Mouse (Mus musculus) forebrain, postnatal 0 days (tissue): ENCODE data around the gene Rps6ka1. TPM values are rescaled to one million over a fixed set of nuclear protein-coding genes. Genes with fewer than 3 reads are reported as not detected.

Experiments used
- ATAC-seq: fragments of 200-750 bp; cut with Nextera tagmentation; 2 replicates; pipeline ENCODE4 v1.8.0; 2017; ENCODE audit warnings: mild to moderate bottlenecking, moderate library complexity
- DNase-seq: peaks from one replicate; pipeline ENCODE4 v3.0.0-alpha.2; 2015
- H3K27ac ChIP-seq: fragments of 300-500 bp; sonication (generic); 2 replicates; pipeline ENCODE4 v1.5.1; 2014; ENCODE audit warnings: low read depth, mild to moderate bottlenecking, antibody characterized with exemption, low read length, moderate library complexity, mixed read lengths
- H3K27me3 ChIP-seq: fragments of 300-500 bp; sonication (generic); 2 replicates; pipeline ENCODE4 v1.6.1; 2014; ENCODE audit warnings: mild to moderate bottlenecking, low read length, mixed read lengths; ENCODE audit not compliant: insufficient read depth
- H3K36me3 ChIP-seq: fragments of 300-500 bp; sonication (generic); 2 replicates; pipeline ENCODE4 v1.6.1; 2014; ENCODE audit warnings: mild to moderate bottlenecking, moderate library complexity; ENCODE audit not compliant: insufficient read depth
- H3K4me1 ChIP-seq: fragments of 300-500 bp; sonication (generic); 2 replicates; pipeline ENCODE4 v1.6.1; 2014; ENCODE audit warnings: antibody characterized with exemption; ENCODE audit not compliant: insufficient read depth
- H3K4me2 ChIP-seq: fragments of 300-500 bp; sonication (generic); 2 replicates; pipeline ENCODE4 v1.6.1; 2014; ENCODE audit warnings: low read depth, mild to moderate bottlenecking, moderate library complexity
- H3K4me3 ChIP-seq: fragments of 300-500 bp; sonication (generic); 2 replicates; pipeline ENCODE4 v1.5.1; 2014; ENCODE audit warnings: low read depth, low read length, mixed read lengths
- H3K9ac ChIP-seq: fragments of 300-500 bp; sonication (generic); 2 replicates; pipeline ENCODE4 v1.6.1; 2014; ENCODE audit warnings: mild to moderate bottlenecking
- H3K9me3 ChIP-seq: fragments of 300-500 bp; sonication (generic); 2 replicates; pipeline ENCODE4 v1.6.1; 2016; ENCODE audit warnings: low read length
- CTCF ChIP-seq: sonication (generic); IDR thresholded peaks from 2 replicates; pipeline ENCODE4 v1.5.1; 2016; ENCODE audit warnings: antibody characterized with exemption, control low read depth, low read depth
- WGBS: fragments of 180-500 bp; shearing (Covaris S2); extraction: QIAGEN DNeasy Blood & Tissue Kit; methylation state at CpG from one replicate; pipeline ENCODE4 v1.1.7; 2014; 5-methylcytosine and 5-hydroxymethylcytosine counted together
- polyA plus RNA-seq: library from polyadenylated mRNA; unstranded; fragments of >200 nt; fragmentation: Nextera tagmentation; extraction: Ambion mirVana; gene quantifications from 2 replicates; pipeline ENCODE4 v1.2.1, GENCODE M21; 2015
- total RNA-seq: library from RNA; depleted of rRNA; stranded (reverse); fragments of >200 nt; gene quantifications from 2 replicates; pipeline ENCODE4 v1.2.3, GENCODE M21; 2014

The Rps6ka1 gene
- total and polyA plus RNA-seq, 2 experiments from 2014 or later, result 19.4 to 21.4 TPM

DNA sequence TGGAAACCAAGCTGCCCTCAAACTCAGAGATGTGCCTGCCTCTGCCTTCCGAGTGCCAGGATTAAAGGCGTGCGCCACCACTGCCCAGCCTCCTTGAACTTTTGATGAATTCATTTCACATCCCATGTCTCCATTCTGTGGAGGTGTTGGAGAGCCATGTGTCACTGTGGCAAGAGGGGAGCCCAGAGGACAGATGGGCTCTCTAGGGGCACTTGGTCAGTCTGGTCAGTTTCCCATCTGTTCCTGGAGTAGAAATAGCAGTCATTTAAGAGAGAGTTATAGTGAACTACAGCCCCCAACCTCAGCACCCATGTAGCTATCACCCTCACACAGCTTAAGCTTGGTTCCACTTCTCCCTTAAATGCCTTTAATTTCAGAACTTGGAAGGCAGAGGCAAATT, 8.4 kb upstream of the Rps6ka1 start:
- Histone ChIP-seq H3K36me3 (no peaks in the 10 kb centered on the region), H3K27me3 (no peaks in the 10 kb centered on the region), H3K27ac (no peak overlapping the region), H3K9me3 (no peaks in the 10 kb centered on the region), H3K9ac (no peak overlapping the region), H3K4me1 (no peaks in the 10 kb centered on the region), H3K4me3 (no peak overlapping the region), H3K4me2 (no peak overlapping the region)
- DNase-seq (no peak), ATAC-seq (no peak)
- no peak for TF ChIP-seq CTCF
- 95% methylated on average over 3 of the region's 3 CpGs for WGBS

DNA sequence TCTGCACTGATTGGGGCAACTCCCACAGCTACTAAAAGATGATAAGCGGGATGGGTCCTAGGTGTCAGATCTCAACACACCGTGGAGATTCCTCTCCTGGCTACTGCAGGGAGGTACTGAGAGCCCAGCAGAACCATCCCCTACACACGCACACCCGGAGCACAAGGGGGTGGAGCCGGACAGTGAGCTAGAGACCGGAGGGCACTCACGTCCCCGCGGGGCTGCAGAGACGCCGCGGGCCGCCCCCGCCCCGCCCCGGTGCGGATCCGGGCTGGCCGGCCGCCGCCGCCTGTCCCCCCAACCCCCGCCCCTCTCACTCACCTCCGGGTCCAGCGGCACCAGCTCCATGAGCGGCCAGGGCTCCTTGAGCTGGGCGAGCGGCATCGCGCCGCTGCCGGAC, 348 bp downstream of the Rps6ka1 start:
- no peaks in the 10 kb centered on the region for H3K9me3 ChIP-seq
- peak overlapping the region; percentile 57; the same call in 1 of the 2 replicates for H3K27ac ChIP-seq
- DNase-seq (no peak), ATAC-seq (peak; percentile 47)
- WGBS, result under 1% methylated on average over 30 of the region's 32 CpGs
- TF ChIP-seq CTCF, result no peak
- 0 out of 2 replicates have a peak, but pooled peaks cover 4% of the 10 kb centered on the region for H3K4me1 ChIP-seq
- peak overlapping the region; percentile 77 for H3K4me3 ChIP-seq
- H3K9ac ChIP-seq, result peak overlapping the region; percentile 81
- H3K4me2 ChIP-seq, result peak overlapping the region; percentile 99
- no peaks in the 10 kb centered on the region for H3K36me3 ChIP-seq
- no peaks in the 10 kb centered on the region for H3K27me3 ChIP-seq

DNA sequence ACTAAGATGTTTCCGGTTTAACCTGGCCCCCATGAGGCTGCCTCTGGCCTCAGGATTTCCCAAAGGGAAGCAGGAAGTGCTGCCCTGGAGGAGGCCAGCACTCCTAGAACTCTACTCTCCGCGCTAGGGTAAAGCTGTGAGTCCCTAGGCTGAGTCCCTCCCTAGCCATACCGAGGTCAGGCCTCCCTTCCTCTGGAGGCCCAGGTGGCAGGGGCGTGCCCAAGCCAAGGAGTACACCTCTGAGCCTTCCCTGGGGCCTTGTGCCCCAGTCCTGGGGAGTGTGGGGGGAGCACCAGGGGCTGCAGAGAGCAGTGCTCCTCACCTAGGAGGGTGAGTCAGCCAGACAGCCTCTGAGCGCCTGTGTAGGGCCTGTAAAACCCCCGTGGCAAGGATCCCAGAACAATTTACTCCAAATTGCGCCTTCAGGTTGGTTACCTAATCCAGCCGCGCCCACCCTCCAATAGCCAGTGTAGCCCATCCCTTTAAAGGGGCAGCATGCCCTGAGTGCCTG, 1.6 kb downstream of the Rps6ka1 start:
- ATAC-seq (no peak), DNase-seq (no peak)
- Histone ChIP-seq H3K27me3 (no peaks in the 10 kb centered on the region), H3K9ac (no peak overlapping the region), H3K9me3 (no peaks in the 10 kb centered on the region), H3K4me1 (0 out of 2 replicates have a peak, but pooled peaks cover 4% of the 10 kb centered on the region), H3K4me2 (peak overlapping the region; percentile 99), H3K36me3 (no peaks in the 10 kb centered on the region), H3K4me3 (no peak overlapping the region), H3K27ac (no peak overlapping the region)
- 23% methylated on average over 10 of the region's 10 CpGs for WGBS
- no peak for TF ChIP-seq CTCF

DNA sequence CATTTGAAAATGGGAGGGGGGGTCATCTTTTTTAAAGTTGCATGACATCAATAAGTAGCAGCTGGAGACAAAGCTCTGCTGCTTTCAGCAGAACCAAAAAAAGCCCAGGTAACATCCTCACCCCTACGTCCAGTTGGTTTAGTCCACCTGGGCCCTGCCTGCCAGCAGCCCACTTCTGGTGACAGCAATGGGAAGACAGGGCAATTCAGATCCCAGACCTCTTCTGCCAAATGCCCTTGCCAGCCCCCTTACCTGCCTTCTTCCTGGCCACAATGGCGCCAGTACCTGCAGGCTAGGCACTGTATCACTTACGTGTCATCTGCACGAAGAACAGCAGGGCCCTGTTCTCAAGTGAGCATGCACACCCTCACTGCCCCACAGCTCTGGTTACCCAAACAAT, 2.3 kb downstream of the Rps6ka1 start:
- H3K27me3 ChIP-seq, result no peaks in the 10 kb centered on the region
- 80% methylated on average over 4 of the region's 4 CpGs for WGBS
- H3K4me2 ChIP-seq, result no peak overlapping the region
- H3K4me1 ChIP-seq, result 0 out of 2 replicates have a peak, but pooled peaks cover 4% of the 10 kb centered on the region
- no peak overlapping the region for H3K4me3 ChIP-seq
- no peak overlapping the region for H3K27ac ChIP-seq
- H3K36me3 ChIP-seq, result no peaks in the 10 kb centered on the region
- no peak for TF ChIP-seq CTCF
- no peaks in the 10 kb centered on the region for H3K9me3 ChIP-seq
- no peak for ATAC-seq
- no peak overlapping the region for H3K9ac ChIP-seq
- no peak for DNase-seq

DNA sequence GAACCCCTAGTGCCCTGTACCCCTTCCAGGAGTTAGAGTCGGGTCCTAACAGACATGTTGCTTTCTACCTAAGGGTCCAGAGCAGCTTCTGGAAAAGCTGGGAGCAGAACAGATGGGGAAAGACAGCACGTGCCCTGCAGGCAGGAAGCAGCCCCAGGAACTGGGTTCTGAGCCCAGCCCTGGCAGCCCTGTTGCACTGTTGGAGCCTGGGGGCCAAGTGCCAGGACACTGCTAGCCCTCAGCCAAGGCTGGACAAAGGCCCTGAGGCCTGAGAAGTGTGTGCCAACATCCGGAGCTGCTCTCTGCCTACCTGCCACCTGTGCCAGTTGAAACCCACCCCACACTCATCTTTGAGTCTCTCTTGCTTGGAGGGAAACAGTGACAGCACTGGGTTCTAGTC, 2.7 kb downstream of the Rps6ka1 start:
- H3K9ac ChIP-seq, result no peak overlapping the region
- DNase-seq (no peak), ATAC-seq (no peak)
- no peaks in the 10 kb centered on the region for H3K27me3 ChIP-seq
- H3K9me3 ChIP-seq, result no peaks in the 10 kb centered on the region
- H3K27ac ChIP-seq, result no peak overlapping the region
- no peaks in the 10 kb centered on the region for H3K36me3 ChIP-seq
- TF ChIP-seq CTCF, result no peak
- no peak overlapping the region for H3K4me2 ChIP-seq
- 69% methylated on average over 3 of the region's 3 CpGs for WGBS
- 0 out of 2 replicates have a peak, but pooled peaks cover 4% of the 10 kb centered on the region for H3K4me1 ChIP-seq
- H3K4me3 ChIP-seq, result no peak overlapping the region

DNA sequence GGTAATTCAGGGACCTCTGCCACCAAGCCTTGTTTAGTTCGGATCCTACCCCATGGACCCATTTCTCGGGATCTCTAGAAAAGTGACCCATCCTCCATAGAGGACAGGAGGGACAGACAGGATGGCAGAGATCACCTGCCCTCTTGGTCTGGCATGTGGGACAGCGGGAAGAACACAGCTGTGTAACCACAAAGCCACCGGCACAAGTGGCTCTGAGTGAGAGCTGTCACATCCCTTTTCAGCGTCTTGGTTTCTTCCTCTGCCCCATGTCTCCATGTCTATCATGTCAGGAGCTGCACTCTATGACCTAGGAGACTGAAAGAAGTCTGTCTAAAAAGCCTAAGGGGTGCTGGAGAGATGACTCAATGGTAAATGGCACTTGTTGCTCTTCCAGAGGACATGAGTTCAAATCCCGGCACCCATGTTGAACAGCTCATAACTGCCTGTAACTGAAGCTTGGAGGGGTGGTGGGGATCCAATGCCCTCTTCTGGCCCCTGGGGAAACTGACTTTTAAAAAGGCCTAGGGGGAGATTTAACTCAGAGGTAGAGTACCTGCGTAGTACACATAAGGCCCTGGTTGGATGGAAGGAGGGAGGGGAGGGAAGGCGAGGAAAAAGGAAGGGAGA, 3.4 kb downstream of the Rps6ka1 start:
- no peak for TF ChIP-seq CTCF
- no peak overlapping the region for H3K27ac ChIP-seq
- 93% methylated on average over 8 of the region's 8 CpGs for WGBS
- no peaks in the 10 kb centered on the region for H3K9me3 ChIP-seq
- no peak overlapping the region for H3K4me2 ChIP-seq
- H3K4me3 ChIP-seq, result no peak overlapping the region
- H3K36me3 ChIP-seq, result no peaks in the 10 kb centered on the region
- no peaks in the 10 kb centered on the region for H3K27me3 ChIP-seq
- 0 out of 2 replicates have a peak, but pooled peaks cover 4% of the 10 kb centered on the region for H3K4me1 ChIP-seq
- no peak for ATAC-seq
- no peak for DNase-seq
- H3K9ac ChIP-seq, result no peak overlapping the region

DNA sequence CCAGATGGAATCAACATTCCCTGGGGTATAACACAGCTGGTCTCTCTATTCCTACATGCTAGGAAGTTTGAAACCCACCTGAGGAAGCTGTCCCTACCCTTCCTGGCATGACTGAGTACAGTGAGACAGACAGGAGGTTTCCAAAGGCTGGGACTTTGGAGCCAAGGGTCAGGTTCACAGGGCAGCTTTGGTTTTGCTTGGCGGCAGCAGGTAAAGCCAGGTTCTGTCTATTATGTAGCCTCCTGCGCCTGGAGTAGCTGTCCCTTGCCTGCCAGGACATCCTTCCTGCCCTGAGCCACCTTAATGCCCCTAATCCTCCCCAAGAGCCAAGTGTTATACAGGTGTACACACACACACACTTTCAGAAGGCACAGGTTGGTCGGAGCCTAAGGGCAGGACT, 5.7 kb downstream of the Rps6ka1 start:
- Histone ChIP-seq H3K27me3 (no peaks in the 10 kb centered on the region), H3K27ac (no peak overlapping the region), H3K4me2 (no peak overlapping the region), H3K9me3 (no peaks in the 10 kb centered on the region), H3K36me3 (no peaks in the 10 kb centered on the region), H3K4me3 (no peak overlapping the region), H3K9ac (no peak overlapping the region), H3K4me1 (0 out of 2 replicates have a peak, but pooled peaks cover 2% of the 10 kb centered on the region)
- ATAC-seq (no peak), DNase-seq (no peak)
- 92% methylated on average over 3 of the region's 3 CpGs for WGBS
- no peak for TF ChIP-seq CTCF
